Mouse (Mus musculus) liver, embryonic 12.5 days (tissue): Measurements from ENCODE around the gene Rab9b. TPM values are rescaled to one million over a fixed set of nuclear protein-coding genes. Genes with fewer than 3 reads are reported as not detected.

Source experiments
- ATAC-seq: fragments of 200-750 bp; cut with Nextera tagmentation; 2 replicates; pipeline ENCODE4 v1.8.0; 2017; ENCODE audit warnings: moderate number of reproducible peaks, mild to moderate bottlenecking, moderate library complexity
- H3K27ac ChIP-seq: fragments of 300-500 bp; sonication (generic); 2 replicates; pipeline ENCODE4 v1.5.1; 2016; ENCODE audit warnings: mild to moderate bottlenecking
- H3K27me3 ChIP-seq: fragments of 300-500 bp; sonication (generic); replicated peaks from 2 replicates; pipeline ENCODE4 v1.6.1; 2016; ENCODE audit warnings: mild to moderate bottlenecking, moderate library complexity
- H3K36me3 ChIP-seq: fragments of 300-500 bp; sonication (generic); 2 replicates; pipeline ENCODE4 v1.6.1; 2016; ENCODE audit warnings: mild to moderate bottlenecking, moderate library complexity
- H3K4me1 ChIP-seq: fragments of 300-500 bp; sonication (generic); 2 replicates; pipeline ENCODE4 v1.6.1; 2016
- H3K4me2 ChIP-seq: fragments of 300-500 bp; sonication (generic); 2 replicates; pipeline ENCODE4 v1.6.1; 2016; ENCODE audit warnings: mild to moderate bottlenecking, moderate library complexity
- H3K4me3 ChIP-seq: fragments of 300-500 bp; sonication (generic); 2 replicates; pipeline ENCODE4 v1.5.1; 2016; ENCODE audit warnings: mild to moderate bottlenecking, moderate library complexity
- H3K9ac ChIP-seq: fragments of 300-500 bp; sonication (generic); 2 replicates; pipeline ENCODE4 v1.6.1; 2016; ENCODE audit warnings: mild to moderate bottlenecking, moderate library complexity
- H3K9me3 ChIP-seq: fragments of 300-500 bp; sonication (generic); replicated peaks from 2 replicates; pipeline ENCODE4 v1.6.1; 2016; ENCODE audit warnings: mild to moderate bottlenecking, moderate library complexity
- WGBS: fragments of 180-500 bp; shearing (Covaris S2); methylation state at CpG from one replicate; pipeline ENCODE4 v1.1.7; 2016; ENCODE audit not compliant: insufficient replicate concordance; 5-methylcytosine and 5-hydroxymethylcytosine counted together
- polyA plus RNA-seq: library from polyadenylated mRNA; unstranded; fragments of >200 nt; fragmentation: Nextera tagmentation; extraction: Ambion mirVana; gene quantifications from 2 replicates; pipeline ENCODE4 v1.2.1, GENCODE M21; 2016

Gene Rab9b
- polyA plus RNA-seq, result not detected in 2 replicates

DNA sequence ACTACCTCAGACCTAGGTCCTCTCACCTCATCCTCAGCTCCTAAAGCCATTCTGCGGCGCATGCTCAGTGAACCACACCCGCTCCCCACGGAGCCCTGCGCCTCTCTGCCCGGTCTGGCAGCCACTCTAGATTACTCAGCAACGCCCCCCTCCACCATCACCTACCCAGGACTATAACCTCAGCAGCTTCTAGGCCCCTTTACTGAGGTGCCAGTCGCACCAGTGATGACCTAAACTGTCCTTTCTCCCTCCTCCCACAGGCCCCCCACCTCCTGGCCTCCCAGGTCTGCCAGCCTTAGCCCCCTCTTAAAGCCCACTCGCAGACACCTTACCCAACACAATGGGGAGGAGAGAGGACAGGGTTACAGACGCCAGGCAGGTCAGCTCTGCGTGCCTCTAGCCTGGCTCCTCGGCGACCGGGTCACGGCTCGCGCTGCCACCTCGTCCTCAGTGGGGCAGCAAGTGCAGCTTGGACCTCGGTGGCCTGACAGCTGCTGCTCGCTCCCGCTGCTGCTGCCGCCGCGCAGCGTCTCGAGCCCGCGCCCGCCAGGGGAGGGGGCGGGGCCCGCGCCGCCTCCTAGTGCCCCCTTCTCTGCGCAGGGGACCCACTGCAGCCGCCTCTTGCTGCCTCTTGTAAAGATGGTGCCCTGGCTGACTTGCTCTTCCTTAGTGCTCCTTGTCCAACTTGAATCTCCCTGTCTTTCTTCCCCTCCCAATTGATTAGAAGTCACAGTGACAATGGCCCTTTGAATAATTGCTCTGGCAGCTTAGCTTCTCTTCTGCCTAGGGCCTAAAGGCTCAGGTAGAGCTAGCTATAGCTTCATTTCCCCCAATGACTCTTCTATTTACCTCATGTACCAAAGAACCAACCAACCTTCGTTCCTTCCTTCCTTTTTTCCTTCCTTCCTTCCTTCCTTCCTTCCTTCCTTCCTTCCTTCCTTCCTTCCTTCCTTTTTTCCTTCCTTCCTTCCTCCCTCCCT, at the start of gene Rab9b:
Gene Rab9b, minus strand, starts transcription at position 695 of the 980 bp plus-strand sequence.
- H3K4me3 ChIP-seq, result peak within 1 kb of the TSS; percentile 43
- peak within 1 kb of the TSS; percentile 65 for H3K4me2 ChIP-seq
- H3K4me1 ChIP-seq, result no peaks in the 10 kb centered on the region
- peaks cover 12% of the 10 kb centered on the region; the same call in 1 of the 2 replicates for H3K27me3 ChIP-seq
- 18% methylated on average over 36 of the region's 36 CpGs for WGBS
- no peaks in the 10 kb centered on the region for H3K36me3 ChIP-seq
- no peak within 1 kb of the TSS for H3K9ac ChIP-seq
- 0 out of 2 replicates have a peak, but pooled peaks have one; percentile 21 for ATAC-seq
- no peaks in the 10 kb centered on the region for H3K9me3 ChIP-seq
- H3K27ac ChIP-seq, result no peak within 1 kb of the TSS

GRCm38 (mm10) chrX:136904369-136904768, 35.8 kb upstream of the Rab9b start:
- no peaks in the 10 kb centered on the region for H3K36me3 ChIP-seq
- no peak overlapping the region for H3K9ac ChIP-seq
- no peak overlapping the region for H3K4me3 ChIP-seq
- H3K9me3 ChIP-seq, result no peaks in the 10 kb centered on the region
- H3K4me2 ChIP-seq, result no peak overlapping the region
- H3K4me1 ChIP-seq, result no peaks in the 10 kb centered on the region
- no peak for ATAC-seq
- no peak overlapping the region for H3K27ac ChIP-seq
- 51% methylated on average over 4 of the region's 4 CpGs for WGBS
- no peaks in the 10 kb centered on the region for H3K27me3 ChIP-seq

- Histone ChIP-seq H3K4me3 (no peak overlapping the region), H3K36me3 (no peaks in the 10 kb centered on the region), H3K4me1 (no peaks in the 10 kb centered on the region), H3K27me3 (no peaks in the 10 kb centered on the region), H3K9me3 (no peaks in the 10 kb centered on the region), H3K4me2 (no peak overlapping the region), H3K9ac (no peak overlapping the region), H3K27ac (no peak overlapping the region)
- WGBS, result 57% methylated on average over 2 of the region's 2 CpGs
- ATAC-seq, result no peak
These were observed 27.2 kb upstream of the Rab9b start for GRCm38 (mm10) chrX:136895757-136896156.

DNA sequence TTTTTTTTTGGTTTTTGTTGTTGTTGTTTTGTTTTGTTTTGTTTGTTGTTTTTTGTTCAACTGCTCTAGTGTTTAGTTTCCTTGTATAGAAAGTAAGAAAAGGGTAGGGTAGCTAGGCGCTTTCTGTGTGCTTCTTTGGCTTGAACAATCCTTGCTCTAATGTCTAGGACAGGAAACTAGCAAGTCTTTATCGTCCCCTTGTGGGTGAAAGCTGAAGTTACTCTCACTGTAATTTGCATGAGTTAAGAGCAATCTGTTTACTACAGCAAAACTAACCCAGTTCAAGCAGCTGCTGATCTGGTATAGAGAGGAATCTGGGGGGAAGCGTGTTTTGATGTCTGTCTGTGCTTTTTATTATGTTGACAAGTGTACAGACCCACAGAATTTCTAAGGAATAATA, 18.3 kb downstream of the Rab9b start:
- Histone ChIP-seq H3K9me3 (no peaks in the 10 kb centered on the region), H3K27me3 (no peaks in the 10 kb centered on the region), H3K36me3 (no peaks in the 10 kb centered on the region), H3K4me2 (no peak overlapping the region), H3K4me3 (no peak overlapping the region), H3K27ac (no peak overlapping the region), H3K9ac (no peak overlapping the region), H3K4me1 (no peaks in the 10 kb centered on the region)
- 25% methylated on average over 3 of the region's 3 CpGs for WGBS
- ATAC-seq, result no peak

DNA sequence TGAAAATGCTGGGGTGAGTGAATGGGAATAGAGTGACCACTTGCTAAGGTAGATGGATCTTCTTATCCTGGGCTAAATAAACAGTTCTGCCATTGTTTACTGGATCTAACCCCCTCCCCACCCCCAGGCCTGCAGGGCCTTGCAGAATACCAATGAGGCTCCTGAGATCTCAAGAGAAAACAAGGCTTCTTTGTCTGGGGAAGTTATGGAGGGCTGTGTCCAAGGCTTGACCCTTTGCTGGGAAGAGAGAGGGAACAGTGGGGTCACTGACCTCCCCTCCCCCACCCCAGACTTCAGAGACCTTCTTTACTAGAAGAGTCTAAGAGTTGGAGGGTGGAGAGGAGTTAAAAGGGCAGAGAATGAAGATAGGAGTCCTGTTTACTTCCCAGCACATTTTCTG, 39.9 kb downstream of the Rab9b start:
- H3K4me3 ChIP-seq, result no peak overlapping the region
- H3K4me1 ChIP-seq, result no peaks in the 10 kb centered on the region
- no peaks in the 10 kb centered on the region for H3K36me3 ChIP-seq
- H3K27me3 ChIP-seq, result no peaks in the 10 kb centered on the region; the same call in 1 of the 2 replicates
- H3K9me3 ChIP-seq, result no peaks in the 10 kb centered on the region
- no peak for ATAC-seq
- no peak overlapping the region for H3K9ac ChIP-seq
- no peak overlapping the region for H3K27ac ChIP-seq
- no peak overlapping the region for H3K4me2 ChIP-seq

GRCm38 (mm10) chrX:136825016-136825415, 43.5 kb downstream of the Rab9b start:
- no peaks in the 10 kb centered on the region for H3K9me3 ChIP-seq
- H3K4me3 ChIP-seq, result no peak overlapping the region
- H3K27ac ChIP-seq, result no peak overlapping the region
- no peak overlapping the region for H3K9ac ChIP-seq
- no peaks in the 10 kb centered on the region for H3K4me1 ChIP-seq
- no peaks in the 10 kb centered on the region; the same call in 1 of the 2 replicates for H3K27me3 ChIP-seq
- 62% methylated on average over 4 of the region's 4 CpGs for WGBS
- H3K36me3 ChIP-seq, result no peaks in the 10 kb centered on the region
- H3K4me2 ChIP-seq, result no peak overlapping the region
- no peak for ATAC-seq

- H3K4me2 ChIP-seq, result no peak within 1 kb of the TSS
- H3K9ac ChIP-seq, result no peak within 1 kb of the TSS
- H3K4me3 ChIP-seq, result no peak within 1 kb of the TSS
- no peaks in the 10 kb centered on the region; the same call in 1 of the 2 replicates for H3K27me3 ChIP-seq
- 38% methylated on average over 1 of the region's 1 CpGs for WGBS
- H3K27ac ChIP-seq, result no peak within 1 kb of the TSS
- ATAC-seq, result no peak
- no peaks in the 10 kb centered on the region for H3K4me1 ChIP-seq
- no peaks in the 10 kb centered on the region for H3K36me3 ChIP-seq
- H3K9me3 ChIP-seq, result no peaks in the 10 kb centered on the region
These were observed 46.2 kb downstream of the Rab9b start, which contains the start of gene Plp1 for GRCm38 (mm10) chrX:136822371-136822770. Plp1 (plus strand) TSS chrX:136822671.

DNA sequence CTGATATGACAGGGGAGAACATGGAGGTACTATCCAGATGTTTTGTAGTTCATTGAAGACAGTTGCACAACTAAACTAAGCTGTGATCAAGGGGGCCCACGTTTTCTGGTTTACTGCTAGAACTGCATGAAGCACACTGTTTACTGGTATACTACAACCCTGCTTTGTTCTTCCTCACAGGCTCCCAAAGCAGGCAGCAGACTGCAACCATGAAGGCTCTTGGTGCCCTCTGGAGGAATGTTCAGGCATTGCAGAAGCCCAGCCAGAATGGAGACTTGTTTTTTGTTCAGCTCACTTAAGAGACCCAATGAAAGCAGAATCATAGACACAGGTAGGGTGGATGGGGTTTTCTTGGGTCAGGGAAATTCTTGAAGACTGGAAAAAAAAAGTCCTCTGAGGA, 48.3 kb downstream of the Rab9b start:
- H3K4me2 ChIP-seq, result no peak overlapping the region
- H3K9me3 ChIP-seq, result no peaks in the 10 kb centered on the region
- H3K27me3 ChIP-seq, result no peaks in the 10 kb centered on the region; the same call in 1 of the 2 replicates
- no peak for ATAC-seq
- no peak overlapping the region for H3K4me3 ChIP-seq
- WGBS, result 27% methylated on average over 1 of the region's 1 CpGs
- no peak overlapping the region for H3K27ac ChIP-seq
- no peak overlapping the region for H3K9ac ChIP-seq
- no peaks in the 10 kb centered on the region for H3K4me1 ChIP-seq
- H3K36me3 ChIP-seq, result no peaks in the 10 kb centered on the region

DNA sequence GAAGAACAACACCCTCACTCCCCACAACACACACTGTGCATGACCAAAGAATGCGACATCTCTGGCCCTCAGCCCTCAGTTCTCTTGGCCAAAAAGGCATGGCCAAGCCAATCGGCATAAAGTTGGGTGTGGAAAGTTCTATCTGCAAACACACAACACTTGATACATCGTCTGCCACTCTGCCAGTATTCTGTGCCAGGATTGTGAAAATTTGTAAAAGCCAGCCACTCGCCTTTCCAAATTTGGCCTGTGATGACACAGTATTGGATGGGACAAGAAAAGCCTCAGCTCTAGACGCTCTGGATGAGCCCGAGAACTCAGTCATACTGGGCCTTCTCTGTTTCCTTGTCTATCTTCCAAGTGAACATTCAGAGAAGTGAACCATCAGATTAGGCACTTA, 48.8 kb downstream of the Rab9b start:
- no peak overlapping the region for H3K27ac ChIP-seq
- no peak overlapping the region for H3K9ac ChIP-seq
- no peak for ATAC-seq
- no peak overlapping the region for H3K4me2 ChIP-seq
- 74% methylated on average over 6 of the region's 6 CpGs for WGBS
- no peak overlapping the region for H3K4me3 ChIP-seq
- no peaks in the 10 kb centered on the region for H3K4me1 ChIP-seq
- H3K27me3 ChIP-seq, result no peaks in the 10 kb centered on the region
- H3K9me3 ChIP-seq, result no peaks in the 10 kb centered on the region
- H3K36me3 ChIP-seq, result no peaks in the 10 kb centered on the region

Other genes with a start within 250 kb of the Rab9b start
- gene Tceal1, start 160.8 kb downstream of the Rab9b start, polyA plus RNA-seq, result 1.0 and 1.4 TPM in 2 replicates
- gene Morf4l2, start 125.1 kb downstream of the Rab9b start, polyA plus RNA-seq, result 261 and 263 TPM in 2 replicates
- not detected in 2 replicates for gene Glra4, start 88.6 kb downstream of the Rab9b start, polyA plus RNA-seq
- 0.91 and 1.0 TPM in 2 replicates for gene Plp1, start 46.1 kb downstream of the Rab9b start, polyA plus RNA-seq
- gene H2bfm, start 58.6 kb upstream of the Rab9b start, polyA plus RNA-seq, result not detected in 2 replicates
- gene Tmsb15b2, start 106.7 kb upstream of the Rab9b start, polyA plus RNA-seq, result 7.2 TPM in 2 replicates
- gene Tmsb15l, start 108.1 kb upstream of the Rab9b start, polyA plus RNA-seq, result 0.29 and 0.74 TPM in 2 replicates
- 5.0 and 5.2 TPM in 2 replicates for gene Tmsb15b1, start 108.1 kb upstream of the Rab9b start, polyA plus RNA-seq
- gene Zcchc18, start 124.4 kb upstream of the Rab9b start, polyA plus RNA-seq, result 0.67 and 0.91 TPM in 2 replicates
- gene Slc25a53, start 169.5 kb upstream of the Rab9b start, polyA plus RNA-seq, result 2.8 and 2.9 TPM in 2 replicates
- 2.1 and 2.2 TPM in 2 replicates for gene Fam199x, start 180.8 kb upstream of the Rab9b start, polyA plus RNA-seq